Mouse (Mus musculus) myocyte (in vitro differentiated cells): ENCODE data around the gene Atxn7l3.

Source experiments
- E2F4 ChIP-seq: IDR thresholded peaks from one replicate; pipeline ENCODE4 v1.6.1; 2011; ENCODE audit warnings: mild to moderate bottlenecking, control low read depth, moderate library complexity; ENCODE audit not compliant: insufficient read depth
- MAX ChIP-seq: IDR thresholded peaks from one replicate; pipeline ENCODE4 v1.6.1; 2011; ENCODE audit warnings: low read depth, mild to moderate bottlenecking, control low read depth
- MYOG ChIP-seq, 3 experiments: IDR thresholded peaks; one replicate each; pipeline ENCODE4 v1.6.1; 2011; ENCODE audit warnings: control low read depth in 2 of 3, low read depth in 2 of 3, mild to moderate bottlenecking in 2 of 3; ENCODE audit not compliant: insufficient read length in 2 of 3, control insufficient read depth in 1 of 3, insufficient read depth in 1 of 3
- POLR2A ChIP-seq: IDR thresholded peaks from one replicate; pipeline ENCODE4 v1.6.1; 2011; ENCODE audit warnings: low read depth, mild to moderate bottlenecking, control low read depth, moderate library complexity; ENCODE audit not compliant: insufficient read length
- POLR2AphosphoS2 ChIP-seq: IDR thresholded peaks from one replicate; pipeline ENCODE4 v1.6.1; 2011; ENCODE audit warnings: low read depth, control low read depth; ENCODE audit not compliant: insufficient read length
- REST ChIP-seq: IDR thresholded peaks from one replicate; pipeline ENCODE4 v1.6.1; 2011; ENCODE audit warnings: mild to moderate bottlenecking, control low read depth, moderate library complexity; ENCODE audit not compliant: insufficient read depth, insufficient read length
- TCF12 ChIP-seq: IDR thresholded peaks from one replicate; pipeline ENCODE4 v1.6.1; 2011; ENCODE audit warnings: mild to moderate bottlenecking, control low read depth; ENCODE audit not compliant: poor library complexity, insufficient read depth, severe bottlenecking
- TCF3 ChIP-seq: IDR thresholded peaks from one replicate; pipeline ENCODE4 v1.6.1; 2011; ENCODE audit warnings: low read depth, control low read depth; ENCODE audit not compliant: insufficient read length
- USF1 ChIP-seq: IDR thresholded peaks from one replicate; pipeline ENCODE4 v1.6.1; 2011; ENCODE audit warnings: low read depth, mild to moderate bottlenecking, control low read depth, moderate library complexity

DNA sequence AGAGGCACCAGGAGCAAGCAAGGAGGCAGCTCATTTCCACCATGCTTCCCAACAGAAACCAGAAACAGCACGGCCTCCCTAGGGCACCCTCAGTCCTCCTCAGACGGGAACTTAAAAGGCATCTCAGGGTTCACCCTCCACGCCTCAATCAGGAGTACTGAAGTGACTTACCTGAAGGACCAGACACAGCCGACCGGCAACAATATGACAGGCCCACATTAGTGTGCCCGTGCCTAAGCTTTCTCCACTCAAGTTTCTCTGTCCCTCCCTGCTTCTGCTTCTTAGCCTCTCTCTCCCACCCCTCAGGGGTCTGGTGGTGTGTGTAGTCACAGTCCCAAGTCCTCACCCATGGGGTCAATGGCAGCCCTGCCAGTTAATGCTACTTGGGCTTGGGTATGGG lies 16.2 kb upstream of the Atxn7l3 start:
- no peak for TF ChIP-seq POLR2A
- TF ChIP-seq POLR2AphosphoS2: peak; percentile 4
- TF ChIP-seq MAX: no peak
- no peak for TF ChIP-seq REST
- no peak for TF ChIP-seq USF1
- no peak for TF ChIP-seq MYOG (IDR thresholded peaks at IDR 0.05; ENCODE audit: control insufficient read depth in 1 of 3, insufficient read depth in 1 of 3, insufficient read length in 2 of 3, low read depth in 2 of 3)
- TF ChIP-seq E2F4: no peak
- TF ChIP-seq TCF3: no peak
- no peak for TF ChIP-seq TCF12
